Mouse (Mus musculus): ENCODE results near the gene Actr1a. TPM values are rescaled to one million over a fixed set of nuclear protein-coding genes. Genes with fewer than 3 reads are reported as not detected.

Gene Actr1a
- polyA plus RNA-seq, 1 experiment from 2014 or later: 122 TPM

DNA sequence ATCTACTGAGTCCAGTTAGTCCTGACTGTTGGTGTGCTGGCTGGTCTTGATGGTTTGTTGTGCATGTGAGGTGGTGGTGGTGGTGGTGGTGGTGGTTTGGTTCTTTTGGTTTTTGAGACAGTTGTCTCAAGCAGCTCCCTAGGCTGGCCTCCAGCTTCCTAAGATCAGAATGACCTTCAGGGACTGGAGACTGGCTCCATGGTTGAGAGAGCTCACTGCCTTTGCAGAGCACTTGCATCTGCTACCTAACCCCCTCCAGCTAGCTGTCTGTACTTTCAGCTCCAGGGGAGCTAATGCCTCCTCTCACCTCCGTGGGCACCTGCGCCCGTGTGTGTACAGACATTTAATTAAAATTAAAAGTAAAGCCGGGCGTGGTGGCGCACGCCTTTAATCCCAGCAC is 24.9 kb upstream of the Actr1a start:
- no peak for ATAC-seq (ENCODE audit: insufficient read depth, low FRiP score, low read depth)
- H3K4me3 ChIP-seq (replicated peaks): no peak overlapping the region
- no peak overlapping the region for H3K4me2 ChIP-seq
- H3K9ac ChIP-seq: no peak overlapping the region
- H3K4me1 ChIP-seq: peaks cover 13% of the 10 kb centered on the region
- 95% methylated on average over 7 of the region's 7 CpGs for WGBS
- no peaks in the 10 kb centered on the region for H3K9me3 ChIP-seq
- no peak overlapping the region for H3K27ac ChIP-seq
- H3K27me3 ChIP-seq (replicated peaks): no peaks in the 10 kb centered on the region
- H3K36me3 ChIP-seq: peaks cover 3% of the 10 kb centered on the region; the same call in 1 of the 2 replicates

DNA sequence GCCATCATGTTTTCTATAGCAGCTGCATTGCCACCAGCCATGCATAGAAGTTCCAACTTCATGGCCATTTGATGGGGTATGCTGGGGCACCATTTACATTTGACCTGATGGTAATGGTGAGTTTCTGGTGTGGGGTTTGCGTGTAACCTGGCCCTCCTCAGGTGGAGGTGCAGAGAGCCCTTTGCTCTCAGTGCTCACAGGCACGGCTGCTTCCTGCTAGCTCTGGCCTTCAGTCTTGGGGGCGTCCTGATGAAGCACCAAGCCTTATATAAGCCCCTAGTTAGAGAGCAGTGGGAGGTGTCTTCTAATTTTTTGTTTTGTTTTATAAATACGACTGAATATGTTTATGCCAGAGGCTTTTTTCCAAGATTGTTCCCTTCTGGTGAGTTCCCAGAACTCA is 22.5 kb upstream of the Actr1a start:
- no peak overlapping the region for H3K4me2 ChIP-seq
- WGBS: 63% methylated on average over 4 of the region's 4 CpGs
- no peak overlapping the region for H3K27ac ChIP-seq
- H3K4me1 ChIP-seq: peaks cover 10% of the 10 kb centered on the region
- ATAC-seq (ENCODE audit: insufficient read depth, low FRiP score, low read depth): no peak
- no peaks in the 10 kb centered on the region for H3K9me3 ChIP-seq
- H3K27me3 ChIP-seq (replicated peaks): no peaks in the 10 kb centered on the region
- no peak overlapping the region for H3K4me3 ChIP-seq (replicated peaks)
- H3K9ac ChIP-seq: no peak overlapping the region
- no peaks in the 10 kb centered on the region for H3K36me3 ChIP-seq

DNA sequence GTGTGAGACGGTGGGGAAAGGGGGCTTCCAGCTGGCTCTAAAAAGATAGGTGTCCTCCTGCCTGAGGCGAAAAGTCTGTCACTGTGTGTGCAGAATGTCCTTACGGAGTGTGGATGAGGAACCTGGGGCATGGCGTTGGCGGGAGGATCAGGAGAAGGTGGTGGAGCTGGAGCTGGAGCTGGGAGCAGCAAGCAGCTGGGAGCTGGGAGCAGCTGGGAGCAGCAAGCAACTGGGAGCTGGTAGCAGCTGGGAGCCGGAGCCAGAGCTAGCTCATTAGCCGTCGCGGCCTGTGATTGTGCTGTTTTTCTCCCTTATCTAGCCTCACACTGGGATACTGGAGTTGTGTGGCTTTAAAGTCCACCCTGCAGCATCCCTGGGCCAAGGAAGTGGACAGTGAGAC is 20.7 kb upstream of the Actr1a start:
- H3K27me3 ChIP-seq (replicated peaks): no peaks in the 10 kb centered on the region
- no peak for ATAC-seq (ENCODE audit: insufficient read depth, low FRiP score, low read depth)
- H3K4me2 ChIP-seq: no peak overlapping the region
- 76% methylated on average over 9 of the region's 9 CpGs for WGBS
- H3K9ac ChIP-seq: no peak overlapping the region
- no peak overlapping the region for H3K27ac ChIP-seq
- no peaks in the 10 kb centered on the region for H3K36me3 ChIP-seq
- H3K4me1 ChIP-seq: no peaks in the 10 kb centered on the region; the same call in 1 of the 2 replicates
- no peak overlapping the region for H3K4me3 ChIP-seq (replicated peaks)
- no peaks in the 10 kb centered on the region for H3K9me3 ChIP-seq

DNA sequence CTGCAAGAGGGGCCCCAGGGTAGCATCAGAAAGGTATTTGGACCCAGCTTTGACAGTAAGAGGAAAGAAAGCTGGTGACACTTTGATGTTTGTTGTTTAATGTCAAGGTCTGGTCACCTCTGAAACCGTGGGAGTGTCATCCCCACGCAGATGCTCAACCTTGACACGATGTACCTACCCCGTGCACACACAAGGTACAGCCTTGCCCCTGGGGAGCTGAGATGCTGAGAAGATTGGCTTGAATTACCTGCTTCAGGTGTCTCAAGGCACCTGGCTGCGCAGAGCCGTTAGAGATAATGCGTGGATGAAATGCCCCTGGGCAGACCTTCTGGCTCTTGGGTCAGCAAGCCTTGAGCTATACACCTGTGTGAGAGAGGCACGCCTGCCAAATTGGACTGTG is 18.9 kb upstream of the Actr1a start:
- no peak overlapping the region for H3K4me3 ChIP-seq (replicated peaks)
- H3K27me3 ChIP-seq (replicated peaks): no peaks in the 10 kb centered on the region
- H3K9me3 ChIP-seq: no peaks in the 10 kb centered on the region
- no peaks in the 10 kb centered on the region; the same call in 1 of the 2 replicates for H3K4me1 ChIP-seq
- WGBS: 90% methylated on average over 8 of the region's 8 CpGs
- H3K27ac ChIP-seq: no peak overlapping the region
- ATAC-seq (ENCODE audit: insufficient read depth, low FRiP score, low read depth): no peak
- no peak overlapping the region for H3K9ac ChIP-seq
- H3K4me2 ChIP-seq: no peak overlapping the region
- H3K36me3 ChIP-seq: no peaks in the 10 kb centered on the region

DNA sequence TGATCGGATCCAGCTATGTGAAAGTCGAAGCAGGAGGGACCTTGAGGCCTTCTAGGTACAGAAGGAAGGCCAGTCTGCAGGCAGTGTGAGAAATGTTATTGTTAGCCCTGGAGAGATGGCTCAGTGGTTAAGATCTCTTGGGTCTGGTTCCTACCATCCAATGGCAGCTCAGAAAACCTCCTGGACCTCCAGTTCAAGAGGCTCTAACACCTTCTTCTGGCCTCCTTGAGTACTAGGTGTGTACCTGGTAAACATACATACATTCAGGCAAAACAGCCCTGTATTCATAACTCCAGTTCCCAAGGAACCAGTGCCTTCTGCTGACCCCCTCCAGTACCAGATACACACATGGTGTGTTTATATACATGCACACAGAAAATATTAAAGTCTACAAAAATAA is 18.4 kb upstream of the Actr1a start:
- no peak overlapping the region for H3K27ac ChIP-seq
- no peak for ATAC-seq (ENCODE audit: insufficient read depth, low FRiP score, low read depth)
- no peaks in the 10 kb centered on the region for H3K36me3 ChIP-seq
- 89% methylated on average over 2 of the region's 2 CpGs for WGBS
- no peaks in the 10 kb centered on the region for H3K9me3 ChIP-seq
- no peak overlapping the region for H3K4me2 ChIP-seq
- H3K9ac ChIP-seq: no peak overlapping the region
- H3K4me3 ChIP-seq (replicated peaks): no peak overlapping the region
- H3K4me1 ChIP-seq: peaks cover 2% of the 10 kb centered on the region; the same call in 1 of the 2 replicates
- no peaks in the 10 kb centered on the region for H3K27me3 ChIP-seq (replicated peaks)

- no peak overlapping the region for H3K9ac ChIP-seq
- WGBS: 82% methylated on average over 12 of the region's 12 CpGs
- H3K4me3 ChIP-seq (replicated peaks): no peak overlapping the region
- no peaks in the 10 kb centered on the region for H3K36me3 ChIP-seq
- ATAC-seq (ENCODE audit: insufficient read depth, low FRiP score, low read depth): no peak
- H3K4me2 ChIP-seq: no peak overlapping the region
- no peaks in the 10 kb centered on the region for H3K9me3 ChIP-seq
- no peak overlapping the region for H3K27ac ChIP-seq
- 0 out of 2 replicates have a peak, but pooled peaks cover 6% of the 10 kb centered on the region for H3K4me1 ChIP-seq
- H3K27me3 ChIP-seq (replicated peaks): no peaks in the 10 kb centered on the region
Measured at GRCm38 (mm10) chr19:46412056-46412805, 16.7 kb upstream of the Actr1a start.

- H3K9ac ChIP-seq: no peak overlapping the region
- H3K27me3 ChIP-seq (replicated peaks): no peaks in the 10 kb centered on the region
- H3K36me3 ChIP-seq: 0 out of 2 replicates have a peak, but pooled peaks cover 4% of the 10 kb centered on the region
- no peaks in the 10 kb centered on the region for H3K9me3 ChIP-seq
- WGBS: 62% methylated on average over 3 of the region's 3 CpGs
- H3K4me1 ChIP-seq: 0 out of 2 replicates have a peak, but pooled peaks cover 6% of the 10 kb centered on the region
- no peak overlapping the region for H3K4me2 ChIP-seq
- ATAC-seq (ENCODE audit: insufficient read depth, low FRiP score, low read depth): no peak
- no peak overlapping the region for H3K4me3 ChIP-seq (replicated peaks)
- H3K27ac ChIP-seq: 0 out of 2 replicates have a peak overlapping the region, but pooled peaks have one; percentile 12
Measured at GRCm38 (mm10) chr19:46409506-46409905, 14.0 kb upstream of the Actr1a start.

- WGBS: 79% methylated on average over 8 of the region's 8 CpGs
- H3K9me3 ChIP-seq: no peaks in the 10 kb centered on the region
- H3K4me2 ChIP-seq: no peak overlapping the region
- no peak for ATAC-seq (ENCODE audit: insufficient read depth, low FRiP score, low read depth)
- 0 out of 2 replicates have a peak, but pooled peaks cover 6% of the 10 kb centered on the region for H3K4me1 ChIP-seq
- H3K9ac ChIP-seq: no peak overlapping the region
- no peaks in the 10 kb centered on the region for H3K27me3 ChIP-seq (replicated peaks)
- no peak overlapping the region for H3K27ac ChIP-seq
- no peak overlapping the region for H3K4me3 ChIP-seq (replicated peaks)
- 0 out of 2 replicates have a peak, but pooled peaks cover 6% of the 10 kb centered on the region for H3K36me3 ChIP-seq
Measured at GRCm38 (mm10) chr19:46406592-46407386, 11.2 kb upstream of the Actr1a start.

GRCm38 (mm10) chr19:46404030-46404429 is 8.5 kb upstream of the Actr1a start:
- Histone ChIP-seq H3K36me3 (0 out of 2 replicates have a peak, but pooled peaks cover 6% of the 10 kb centered on the region), H3K9ac (no peak overlapping the region), H3K27me3 (replicated peaks) (no peaks in the 10 kb centered on the region), H3K9me3 (no peaks in the 10 kb centered on the region), H3K4me2 (no peak overlapping the region), H3K27ac (no peak overlapping the region), H3K4me3 (replicated peaks) (no peak overlapping the region), H3K4me1 (peaks cover 9% of the 10 kb centered on the region; the same call in 1 of the 2 replicates)
- ATAC-seq (ENCODE audit: insufficient read depth, low FRiP score, low read depth): no peak
- WGBS: 97% methylated on average over 1 of the region's 1 CpGs

GRCm38 (mm10) chr19:46400558-46400957 is 5.0 kb upstream of the Actr1a start:
- Histone ChIP-seq H3K36me3 (0 out of 2 replicates have a peak, but pooled peaks cover 4% of the 10 kb centered on the region), H3K4me3 (replicated peaks) (no peak overlapping the region), H3K27me3 (replicated peaks) (no peaks in the 10 kb centered on the region), H3K9ac (no peak overlapping the region), H3K27ac (no peak overlapping the region), H3K9me3 (no peaks in the 10 kb centered on the region), H3K4me1 (peaks cover 25% of the 10 kb centered on the region), H3K4me2 (no peak overlapping the region)
- no peak for ATAC-seq (ENCODE audit: insufficient read depth, low FRiP score, low read depth)
- 79% methylated on average over 7 of the region's 7 CpGs for WGBS

DNA sequence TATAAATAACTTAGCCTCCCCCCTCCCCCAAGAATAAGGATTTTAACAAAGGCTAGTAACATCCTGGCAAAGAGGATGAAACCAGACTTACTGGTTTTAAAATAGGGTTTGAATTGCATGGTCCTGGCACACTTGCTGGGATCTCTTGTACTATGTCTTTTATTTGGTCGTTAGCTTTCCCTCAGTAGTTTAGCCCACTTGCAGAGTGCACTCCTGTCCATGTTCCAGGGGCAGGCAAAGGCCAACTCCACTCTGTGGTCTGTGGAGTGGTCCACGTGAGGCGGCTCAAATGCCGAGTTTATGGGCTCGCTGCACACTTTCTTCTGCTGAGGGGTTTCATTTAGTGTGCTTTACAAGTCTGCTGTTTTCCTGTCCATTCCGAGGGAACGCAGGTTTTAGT is 4.3 kb upstream of the Actr1a start:
- Histone ChIP-seq H3K4me3 (replicated peaks) (no peak overlapping the region), H3K9me3 (no peaks in the 10 kb centered on the region), H3K27ac (no peak overlapping the region), H3K36me3 (0 out of 2 replicates have a peak, but pooled peaks cover 3% of the 10 kb centered on the region), H3K9ac (no peak overlapping the region), H3K4me1 (peaks cover 25% of the 10 kb centered on the region), H3K4me2 (no peak overlapping the region), H3K27me3 (replicated peaks) (no peaks in the 10 kb centered on the region)
- ATAC-seq (ENCODE audit: insufficient read depth, low FRiP score, low read depth): no peak
- WGBS: 76% methylated on average over 7 of the region's 7 CpGs

GRCm38 (mm10) chr19:46399372-46399771 is 3.8 kb upstream of the Actr1a start:
- ATAC-seq (ENCODE audit: insufficient read depth, low FRiP score, low read depth): no peak
- 81% methylated on average over 6 of the region's 6 CpGs for WGBS
- Histone ChIP-seq H3K36me3 (0 out of 2 replicates have a peak, but pooled peaks cover 3% of the 10 kb centered on the region), H3K4me1 (peaks cover 28% of the 10 kb centered on the region), H3K4me3 (replicated peaks) (no peak overlapping the region), H3K4me2 (no peak overlapping the region), H3K27ac (no peak overlapping the region), H3K9ac (no peak overlapping the region), H3K27me3 (replicated peaks) (no peaks in the 10 kb centered on the region), H3K9me3 (no peaks in the 10 kb centered on the region)
